Mouse (Mus musculus) embryo, embryonic 10.5 days (tissue): ENCODE measurements around the gene Tbk1.

Source experiments
- DNase-seq: peaks from one replicate; pipeline ENCODE4 v3.0.0-alpha.2; 2015; ENCODE audit warnings: low spot score

The Tbk1 gene

DNA sequence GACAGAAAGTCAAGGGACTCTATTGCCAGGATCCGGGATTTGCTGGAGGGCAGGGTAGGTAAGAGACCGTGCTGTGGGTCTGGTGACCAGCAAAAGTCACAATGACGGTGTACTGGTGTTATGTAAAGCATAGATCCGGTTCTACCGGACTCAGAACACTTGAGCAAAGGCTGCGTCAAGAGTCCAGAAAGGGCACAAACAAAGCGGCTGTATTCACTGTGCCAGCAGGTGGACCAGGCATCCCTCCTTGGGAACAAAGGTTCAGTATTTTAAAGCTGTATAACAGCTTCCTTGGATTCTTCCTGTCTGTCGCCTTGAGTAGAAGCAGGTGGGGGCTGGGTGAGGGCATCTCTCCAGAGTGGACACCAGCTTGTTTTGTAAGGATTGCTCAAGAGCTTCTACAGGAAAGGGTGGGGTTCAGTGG is 88.1 kb downstream of the Tbk1 start:
- DNase-seq = no peak

- no peak for DNase-seq
These were observed 88.6 kb downstream of the Tbk1 start for GRCm38 (mm10) chr10:121497968-121498367.

GRCm38 (mm10) chr10:121496616-121497015 is 90.0 kb downstream of the Tbk1 start:
- no peak for DNase-seq
